8 mouse cellular contexts compared by ENCODE assay signal in genomic region chr13:12473724-12474378, GRCm38 (mm10). TPM values are rescaled to one million over a fixed set of nuclear protein-coding genes. Genes with fewer than 3 reads are reported as not detected.
DNase-seq lines count a peak whose midpoint lies in the region; ATAC-seq and TF ChIP-seq lines count a peak whose summit lies in the region.

No protein-coding gene starts in this region.

- H3K9me3 ChIP-seq in heart, embryonic 10.5 days, result no peaks in the 10 kb centered on the region
- H3K9me3 ChIP-seq in limb, embryonic 12.5 days, result no peaks in the 10 kb centered on the region

- WGBS in heart, embryonic 10.5 days, result 38% methylated on average over 8 of the region's 8 CpGs
- 36% methylated on average over 8 of the region's 8 CpGs for WGBS in kidney, adult 2 months
- 35% methylated on average over 8 of the region's 8 CpGs for WGBS in limb, embryonic 12.5 days

- no peak overlapping the region for H3K4me3 ChIP-seq in heart, embryonic 10.5 days
- no peak overlapping the region for H3K4me3 ChIP-seq in gastrocnemius, adult 2 months
- H3K4me3 ChIP-seq in kidney, adult 2 months (ENCODE audit: insufficient read depth, low read depth, low read length), result no peak overlapping the region
- no peak overlapping the region for H3K4me3 ChIP-seq in limb, embryonic 12.5 days (replicated peaks)

- H3K27me3 ChIP-seq in heart, embryonic 10.5 days (ENCODE audit: insufficient read depth, poor library complexity, severe bottlenecking), result no peaks in the 10 kb centered on the region
- H3K27me3 ChIP-seq in kidney, adult 2 months (replicated peaks; ENCODE audit: control insufficient read depth, insufficient read depth, low read length), result no peaks in the 10 kb centered on the region
- H3K27me3 ChIP-seq in limb, embryonic 12.5 days, result 0 out of 2 replicates have a peak, but pooled peaks cover 4% of the 10 kb centered on the region
- no peaks in the 10 kb centered on the region for H3K27me3 ChIP-seq in splenic B cell, adult 2 months (ENCODE audit: control insufficient read depth, insufficient read depth, low read length, poor library complexity, severe bottlenecking)

- H3K9ac ChIP-seq in limb, embryonic 12.5 days (replicated peaks), result no peak overlapping the region

- H3K4me1 ChIP-seq in heart, embryonic 10.5 days, result no peaks in the 10 kb centered on the region
- peaks cover 5% of the 10 kb centered on the region; the same call in 1 of the 2 replicates for H3K4me1 ChIP-seq in kidney, adult 2 months (ENCODE audit: control insufficient read depth, insufficient read depth, low read length)
- H3K4me1 ChIP-seq in limb, embryonic 12.5 days (replicated peaks), result no peaks in the 10 kb centered on the region

- intact Hi-C loops in gastrocnemius, adult 2 months (cut with DNase I), result loop anchor here (2.0 to 5.0 kb wide), 3 partner anchors 63 to 941 kb away; no protein-coding TSS in a partner anchor

- peak; percentile 71 for ATAC-seq in limb, embryonic 12.5 days (ENCODE audit: insufficient number of reproducible peaks, insufficient read depth, low FRiP score, low TSS enrichment, low read depth)

- TF ChIP-seq POLR2A in kidney, adult 2 months (IDR thresholded peaks at IDR 0.05; ENCODE audit: low read depth, low read length), result no peak

- H3K36me3 ChIP-seq in heart, embryonic 10.5 days, result no peaks in the 10 kb centered on the region
- no peaks in the 10 kb centered on the region for H3K36me3 ChIP-seq in kidney, adult 2 months (ENCODE audit: control insufficient read depth, insufficient read depth, low read length)
- H3K36me3 ChIP-seq in limb, embryonic 12.5 days, result no peaks in the 10 kb centered on the region
- H3K36me3 ChIP-seq in splenic B cell, adult 2 months (ENCODE audit: control insufficient read depth, insufficient read depth, low read length, poor library complexity, severe bottlenecking), result peaks cover 3% of the 10 kb centered on the region

- DNase-seq in heart, adult 18-20 months, result peak; percentile 65 to 90
- no peak for DNase-seq in heart, embryonic 10.5 days (ENCODE audit: low spot score)
- DNase-seq in cerebellum, postnatal 4 days (ENCODE audit: low spot score in 2 of 2), result peak; percentile 60 to 78
- peak; percentile 69 for DNase-seq in gastrocnemius, adult 2 months
- peak; percentile 71 for DNase-seq in kidney, adult 2 months
- peak; percentile 66 to 86 for DNase-seq in natural killer cell, adult 2 months (ENCODE audit: low spot score in 2 of 2)
- DNase-seq in splenic B cell, adult 2 months (ENCODE audit: low read depth, low spot score), result peak; percentile 89

- H3K27ac ChIP-seq in heart, embryonic 10.5 days, result no peak overlapping the region
- H3K27ac ChIP-seq in gastrocnemius, adult 2 months, result no peak overlapping the region
- no peak overlapping the region for H3K27ac ChIP-seq in kidney, adult 2 months (ENCODE audit: insufficient read depth, low read depth, low read length)
- H3K27ac ChIP-seq in limb, embryonic 12.5 days, result no peak overlapping the region

- no peak overlapping the region for H3K4me2 ChIP-seq in limb, embryonic 12.5 days

- peak; percentile 94 for TF ChIP-seq CTCF in gastrocnemius, adult 2 months (IDR thresholded peaks at IDR 0.05)
- peak; percentile 73 for TF ChIP-seq CTCF in kidney, adult 2 months (conservative IDR thresholded peaks at IDR 0.05; ENCODE audit: insufficient read depth, insufficient read length, low read depth, low read length)

RNA-seq across cellular contexts. Expression of gene Lgals8, which starts 9.1 kb away (rescaled TPM):
- total RNA-seq in heart, adult 18-20 months (2021), result 10 to 100 TPM; 33.8 to 40.0 TPM
- polyA plus RNA-seq in heart, embryonic 10.5 days (2016; fragmentation: Nextera tagmentation; extraction: Ambion mirVana), result 10.5 and 11.2 TPM in 2 replicates
- 10 to 100 TPM; 26.0 to 29.1 TPM for total RNA-seq in gastrocnemius, adult 2 months (2021)
- polyA plus RNA-seq in kidney, adult 2 months (2012; rRNA removed), result 34.6 and 40.3 TPM in 2 replicates
- polyA plus RNA-seq in limb, embryonic 12.5 days (2016; fragmentation: Nextera tagmentation; extraction: Ambion mirVana), result 13.0 TPM in 2 replicates

RNA-seq across cellular contexts. Expression of gene Edaradd, which starts 46.4 kb away (rescaled TPM):
- total RNA-seq in heart, adult 18-20 months (2021), result under 1 TPM; 0.05 to 0.13 TPM
- 0.39 and 0.67 TPM in 2 replicates for polyA plus RNA-seq in heart, embryonic 10.5 days (2016; fragmentation: Nextera tagmentation; extraction: Ambion mirVana)
- not detected for total RNA-seq in gastrocnemius, adult 2 months (2021)
- 0.53 and 0.55 TPM in 2 replicates for polyA plus RNA-seq in kidney, adult 2 months (2012; rRNA removed)
- 2.3 and 2.5 TPM in 2 replicates for polyA plus RNA-seq in limb, embryonic 12.5 days (2016; fragmentation: Nextera tagmentation; extraction: Ambion mirVana)
